Mouse (Mus musculus): Measurements from ENCODE around the gene Gtf2ird1. TPM values are rescaled to one million over a fixed set of nuclear protein-coding genes. Genes with fewer than 3 reads are reported as not detected.
"Not testable (repeated sequence)": the region's sequence is repeated elsewhere in the genome, so short reads cannot be mapped to it uniquely, and the experiment has no call there.

Gtf2ird1 gene
- polyA plus RNA-seq, 1 experiment from 2014 or later: 99.8 TPM

GRCm38 (mm10) chr5:134375256-134375655, 81.3 kb downstream of the Gtf2ird1 start:
- peaks cover 6% of the 10 kb centered on the region; the same call in 1 of the 2 replicates for H3K36me3 ChIP-seq (ENCODE audit: control insufficient read depth, insufficient read depth, low read length)
- DNase-seq (ENCODE audit: low spot score): no peak
- 38% methylated on average over 1 of the region's 1 CpGs for WGBS
- H3K27me3 ChIP-seq (ENCODE audit: control insufficient read depth, insufficient read depth, low read length): no peaks in the 10 kb centered on the region
- no peak for ATAC-seq (replicated peaks; ENCODE audit: low FRiP score)
- no peak overlapping the region for H3K27ac ChIP-seq (ENCODE audit: low read depth, low read length)
- H3K4me3 ChIP-seq (ENCODE audit: low read depth, low read length): no peak overlapping the region
- H3K9me3 ChIP-seq (ENCODE audit: control insufficient read depth, low read length): no peaks in the 10 kb centered on the region
- no peaks in the 10 kb centered on the region for H3K4me1 ChIP-seq (replicated peaks; ENCODE audit: control insufficient read depth, insufficient read depth, low read length)
- no peak overlapping the region for H3K9ac ChIP-seq (ENCODE audit: low read length)
- H3K4me2 ChIP-seq (ENCODE audit: low read depth, low read length, severe bottlenecking): no peak overlapping the region

GRCm38 (mm10) chr5:134374546-134374945, 82.0 kb downstream of the Gtf2ird1 start:
- Histone ChIP-seq H3K4me1 (replicated peaks; ENCODE audit: control insufficient read depth, insufficient read depth, low read length) (no peaks in the 10 kb centered on the region), H3K9ac (ENCODE audit: low read length) (no peak overlapping the region), H3K27me3 (ENCODE audit: control insufficient read depth, insufficient read depth, low read length) (no peaks in the 10 kb centered on the region), H3K36me3 (ENCODE audit: control insufficient read depth, insufficient read depth, low read length) (peaks cover 4% of the 10 kb centered on the region; the same call in 1 of the 2 replicates), H3K9me3 (ENCODE audit: control insufficient read depth, low read length) (no peaks in the 10 kb centered on the region), H3K4me3 (ENCODE audit: low read depth, low read length) (no peak overlapping the region), H3K4me2 (ENCODE audit: low read depth, low read length, severe bottlenecking) (no peak overlapping the region), H3K27ac (ENCODE audit: low read depth, low read length) (peak overlapping the region; percentile 20; the same call in 1 of the 2 replicates)
- DNase-seq (ENCODE audit: low spot score) (no peak), ATAC-seq (replicated peaks; ENCODE audit: low FRiP score) (no peak)

- 72% methylated on average over 9 of the region's 9 CpGs for WGBS
- ATAC-seq (replicated peaks; ENCODE audit: low FRiP score): no peak
- Histone ChIP-seq H3K9me3 (ENCODE audit: control insufficient read depth, low read length) (no peaks in the 10 kb centered on the region), H3K4me3 (ENCODE audit: low read depth, low read length) (no peak overlapping the region), H3K4me2 (ENCODE audit: low read depth, low read length, severe bottlenecking) (no peak overlapping the region), H3K27me3 (ENCODE audit: control insufficient read depth, insufficient read depth, low read length) (no peaks in the 10 kb centered on the region), H3K36me3 (ENCODE audit: control insufficient read depth, insufficient read depth, low read length) (peaks cover 2% of the 10 kb centered on the region; the same call in 1 of the 2 replicates), H3K9ac (ENCODE audit: low read length) (no peak overlapping the region), H3K27ac (ENCODE audit: low read depth, low read length) (peak overlapping the region; percentile 20; the same call in 1 of the 2 replicates), H3K4me1 (replicated peaks; ENCODE audit: control insufficient read depth, insufficient read depth, low read length) (no peaks in the 10 kb centered on the region)
- no peak for DNase-seq (ENCODE audit: low spot score)
These were observed 82.5 kb downstream of the Gtf2ird1 start for GRCm38 (mm10) chr5:134373912-134374488.

GRCm38 (mm10) chr5:134372926-134373658, 83.4 kb downstream of the Gtf2ird1 start:
- 94% methylated on average over 6 of the region's 6 CpGs for WGBS
- no peak overlapping the region for H3K4me2 ChIP-seq (ENCODE audit: low read depth, low read length, severe bottlenecking)
- ATAC-seq (replicated peaks; ENCODE audit: low FRiP score) (no peak), DNase-seq (ENCODE audit: low spot score) (no peak)
- H3K9me3 ChIP-seq (ENCODE audit: control insufficient read depth, low read length): no peaks in the 10 kb centered on the region
- no peaks in the 10 kb centered on the region for H3K4me1 ChIP-seq (replicated peaks; ENCODE audit: control insufficient read depth, insufficient read depth, low read length)
- H3K27me3 ChIP-seq (ENCODE audit: control insufficient read depth, insufficient read depth, low read length): no peaks in the 10 kb centered on the region
- no peak overlapping the region for H3K27ac ChIP-seq (ENCODE audit: low read depth, low read length)
- H3K9ac ChIP-seq (ENCODE audit: low read length): no peak overlapping the region
- H3K36me3 ChIP-seq (ENCODE audit: control insufficient read depth, insufficient read depth, low read length): peaks cover 2% of the 10 kb centered on the region; the same call in 1 of the 2 replicates
- H3K4me3 ChIP-seq (ENCODE audit: low read depth, low read length): no peak overlapping the region

GRCm38 (mm10) chr5:134371511-134372289, 84.8 kb downstream of the Gtf2ird1 start:
- Histone ChIP-seq H3K4me2 (ENCODE audit: low read depth, low read length, severe bottlenecking) (no peak overlapping the region), H3K27ac (ENCODE audit: low read depth, low read length) (no peak overlapping the region), H3K4me3 (ENCODE audit: low read depth, low read length) (no peak overlapping the region), H3K27me3 (ENCODE audit: control insufficient read depth, insufficient read depth, low read length) (no peaks in the 10 kb centered on the region), H3K9ac (ENCODE audit: low read length) (no peak overlapping the region), H3K9me3 (ENCODE audit: control insufficient read depth, low read length) (no peaks in the 10 kb centered on the region), H3K36me3 (ENCODE audit: control insufficient read depth, insufficient read depth, low read length) (no peaks in the 10 kb centered on the region; the same call in 1 of the 2 replicates), H3K4me1 (replicated peaks; ENCODE audit: control insufficient read depth, insufficient read depth, low read length) (no peaks in the 10 kb centered on the region)
- ATAC-seq (replicated peaks; ENCODE audit: low FRiP score) (no peak), DNase-seq (ENCODE audit: low spot score) (no peak)
- 82% methylated on average over 5 of the region's 5 CpGs for WGBS

GRCm38 (mm10) chr5:134370831-134371230, 85.7 kb downstream of the Gtf2ird1 start:
- no peak overlapping the region for H3K4me2 ChIP-seq (ENCODE audit: low read depth, low read length, severe bottlenecking)
- no peak for DNase-seq (ENCODE audit: low spot score)
- no peak overlapping the region for H3K9ac ChIP-seq (ENCODE audit: low read length)
- H3K36me3 ChIP-seq (ENCODE audit: control insufficient read depth, insufficient read depth, low read length): peaks cover 2% of the 10 kb centered on the region; the same call in 1 of the 2 replicates
- H3K9me3 ChIP-seq (ENCODE audit: control insufficient read depth, low read length): no peaks in the 10 kb centered on the region
- 83% methylated on average over 2 of the region's 2 CpGs for WGBS
- no peak overlapping the region for H3K27ac ChIP-seq (ENCODE audit: low read depth, low read length)
- ATAC-seq (replicated peaks; ENCODE audit: low FRiP score): no peak
- no peak overlapping the region for H3K4me3 ChIP-seq (ENCODE audit: low read depth, low read length)
- H3K27me3 ChIP-seq (ENCODE audit: control insufficient read depth, insufficient read depth, low read length): no peaks in the 10 kb centered on the region
- no peaks in the 10 kb centered on the region for H3K4me1 ChIP-seq (replicated peaks; ENCODE audit: control insufficient read depth, insufficient read depth, low read length)

- Histone ChIP-seq H3K27me3 (ENCODE audit: control insufficient read depth, insufficient read depth, low read length) (no peaks in the 10 kb centered on the region), H3K9me3 (ENCODE audit: control insufficient read depth, low read length) (no peaks in the 10 kb centered on the region), H3K4me3 (ENCODE audit: low read depth, low read length) (no peak overlapping the region), H3K4me2 (ENCODE audit: low read depth, low read length, severe bottlenecking) (no peak overlapping the region), H3K9ac (ENCODE audit: low read length) (no peak overlapping the region), H3K27ac (ENCODE audit: low read depth, low read length) (no peak overlapping the region), H3K4me1 (replicated peaks; ENCODE audit: control insufficient read depth, insufficient read depth, low read length) (no peaks in the 10 kb centered on the region), H3K36me3 (ENCODE audit: control insufficient read depth, insufficient read depth, low read length) (peaks cover 15% of the 10 kb centered on the region)
- WGBS: 87% methylated on average over 4 of the region's 4 CpGs
- no peak for DNase-seq (ENCODE audit: low spot score)
- no peak for ATAC-seq (replicated peaks; ENCODE audit: low FRiP score)
These were observed 97.4 kb downstream of the Gtf2ird1 start for GRCm38 (mm10) chr5:134359101-134359500.

GRCm38 (mm10) chr5:134355372-134355771, 101.1 kb downstream of the Gtf2ird1 start:
- not testable (repeated sequence) for H3K27ac ChIP-seq (ENCODE audit: low read depth, low read length); H3K4me1 ChIP-seq (replicated peaks; ENCODE audit: control insufficient read depth, insufficient read depth, low read length); H3K27me3 ChIP-seq (ENCODE audit: control insufficient read depth, insufficient read depth, low read length); ATAC-seq (replicated peaks; ENCODE audit: low FRiP score); DNase-seq (ENCODE audit: low spot score); H3K4me3 ChIP-seq (ENCODE audit: low read depth, low read length); H3K9me3 ChIP-seq (ENCODE audit: control insufficient read depth, low read length); H3K4me2 ChIP-seq (ENCODE audit: low read depth, low read length, severe bottlenecking); H3K9ac ChIP-seq (ENCODE audit: low read length)
- peaks cover 11% of the 10 kb centered on the region for H3K36me3 ChIP-seq (ENCODE audit: control insufficient read depth, insufficient read depth, low read length)
- WGBS: 95% methylated on average over 4 of the region's 4 CpGs

Measured in forebrain, embryonic 11.5 days (tissue).